ENCODE assay signal across 17 mouse cellular contexts in genomic region chr4:41659556-41659955, GRCm38 (mm10). TPM values are rescaled to one million over a fixed set of nuclear protein-coding genes. Genes with fewer than 3 reads are reported as not detected.
A peak's percentile ranks its signal among the peaks of the same experiment; 100 is the strongest.
DNase-seq lines count a peak whose midpoint lies in the region; ATAC-seq and TF ChIP-seq lines count a peak whose summit lies in the region.
"Had no signal": no experiment of that assay in that cellular context is flagged by ENCODE, and none has a peak within 500 bp of the region (broad histone marks: within the 10 kb centered on the region; RNA-seq: fewer than 3 reads in every experiment).

No protein-coding gene starts in this region.

- H3K9ac ChIP-seq in kidney, embryonic 14.5 days (ENCODE audit: low read depth, low read length) = no peak overlapping the region
- peak overlapping the region; percentile 47; the same call in 1 of the 2 replicates for H3K9ac ChIP-seq in neural tube, embryonic 13.5 days
- H3K9ac ChIP-seq in neural tube, embryonic 15.5 days (replicated peaks) = no peak overlapping the region

- H3K9me3 ChIP-seq in kidney, embryonic 14.5 days (ENCODE audit: control insufficient read depth, low read length) = no peaks in the 10 kb centered on the region
- no peaks in the 10 kb centered on the region for H3K9me3 ChIP-seq in neural tube, embryonic 13.5 days
- H3K9me3 ChIP-seq in neural tube, embryonic 15.5 days (replicated peaks) = no peaks in the 10 kb centered on the region
- H3K9me3 ChIP-seq: G1E had no signal

- 57% methylated on average over 13 of the region's 13 CpGs for WGBS in kidney, embryonic 14.5 days
- 50% methylated on average over 13 of the region's 13 CpGs for WGBS in neural tube, embryonic 13.5 days
- 45% methylated on average over 13 of the region's 13 CpGs for WGBS in neural tube, embryonic 15.5 days

- peak; percentile 59 for DNase-seq in embryo, embryonic 11 days
- no peak for DNase-seq in embryo, embryonic 10.5 days (ENCODE audit: low spot score)
- no peak for DNase-seq in kidney, adult 11 months
- no peak for DNase-seq in cerebellum, postnatal 36 days
- DNase-seq in layer of hippocampus, adult 2 months (ENCODE audit: low spot score in 2 of 2) = no peak
- DNase-seq: cerebellum, adult 9-11 months; gastrocnemius, postnatal 25 days; heart, postnatal 14 days; layer of hippocampus, adult 9-11 months; lung, adult 18-20 months had no signal

- 0 out of 2 replicates have a peak overlapping the region, but pooled peaks have one; percentile 52 for H3K27ac ChIP-seq in kidney, embryonic 14.5 days (ENCODE audit: low read depth, low read length)
- H3K27ac ChIP-seq in neural tube, embryonic 13.5 days (replicated peaks) = peak overlapping the region; percentile 6; the same call in 1 of the 2 replicates
- no peak overlapping the region for H3K27ac ChIP-seq in neural tube, embryonic 15.5 days (replicated peaks)
- no peak overlapping the region for H3K27ac ChIP-seq in layer of hippocampus, adult 2 months
- H3K27ac ChIP-seq: stomach, postnatal 0 days had no signal

- no peak overlapping the region for H3K4me3 ChIP-seq in kidney, embryonic 14.5 days (ENCODE audit: low read length)
- H3K4me3 ChIP-seq in neural tube, embryonic 13.5 days = no peak overlapping the region
- H3K4me3 ChIP-seq in neural tube, embryonic 15.5 days (replicated peaks) = no peak overlapping the region
- no peak overlapping the region for H3K4me3 ChIP-seq in layer of hippocampus, adult 2 months

- H3K4me2 ChIP-seq in kidney, embryonic 14.5 days (replicated peaks; ENCODE audit: low read depth, low read length) = no peak overlapping the region
- H3K4me2 ChIP-seq in neural tube, embryonic 13.5 days = no peak overlapping the region
- no peak overlapping the region for H3K4me2 ChIP-seq in neural tube, embryonic 15.5 days

- no peaks in the 10 kb centered on the region for H3K27me3 ChIP-seq in kidney, embryonic 14.5 days (ENCODE audit: control insufficient read depth, insufficient read depth, low read length)
- H3K27me3 ChIP-seq in neural tube, embryonic 13.5 days = no peaks in the 10 kb centered on the region
- no peaks in the 10 kb centered on the region for H3K27me3 ChIP-seq in neural tube, embryonic 15.5 days (replicated peaks)

- H3K4me1 ChIP-seq in kidney, embryonic 14.5 days (ENCODE audit: control insufficient read depth, insufficient read depth, low read length) = peaks cover 59% of the 10 kb centered on the region
- H3K4me1 ChIP-seq in neural tube, embryonic 13.5 days (replicated peaks) = peaks cover 64% of the 10 kb centered on the region
- H3K4me1 ChIP-seq in neural tube, embryonic 15.5 days = peaks cover 35% of the 10 kb centered on the region

- TF ChIP-seq CTCF in layer of hippocampus, adult 2 months (conservative IDR thresholded peaks at IDR 0.05) = no peak

- peaks cover 12% of the 10 kb centered on the region; the same call in 1 of the 2 replicates for H3K36me3 ChIP-seq in kidney, embryonic 14.5 days (ENCODE audit: control insufficient read depth, insufficient read depth, low read length)
- peaks cover 10% of the 10 kb centered on the region for H3K36me3 ChIP-seq in neural tube, embryonic 13.5 days
- H3K36me3 ChIP-seq in neural tube, embryonic 15.5 days = no peaks in the 10 kb centered on the region
- H3K36me3 ChIP-seq: G1E had no signal

- no peak for ATAC-seq in kidney, embryonic 14.5 days (ENCODE audit: low FRiP score, low TSS enrichment)
- no peak for ATAC-seq in neural tube, embryonic 13.5 days (ENCODE audit: low read depth)
- ATAC-seq in neural tube, embryonic 15.5 days (ENCODE audit: low FRiP score) = no peak
- ATAC-seq: CD4-positive, CD25-positive, alpha-beta regulatory T cell, adult 4 months; inflammation-experienced regulatory T-cells, adult 6 months had no signal

RNA-seq across cellular contexts. Expression of gene Enho, which starts 19.4 kb away (rescaled TPM):
- polyA plus RNA-seq in kidney, embryonic 14.5 days (2014; fragmentation: Nextera tagmentation; extraction: Ambion mirVana) = 23.2 and 23.5 TPM in 2 replicates
- 79.3 and 81.9 TPM in 2 replicates for polyA plus RNA-seq in neural tube, embryonic 13.5 days (2015; fragmentation: Nextera tagmentation; extraction: Ambion mirVana)
- 89.8 and 111 TPM in 2 replicates for polyA plus RNA-seq in neural tube, embryonic 15.5 days (2015; fragmentation: Nextera tagmentation; extraction: Ambion mirVana)
- total RNA-seq in layer of hippocampus, adult 2 months (2021) = 10 to 100 TPM; 59.7 to 62.0 TPM
- polyA plus RNA-seq: CD4-positive, CD25-positive, alpha-beta regulatory T cell, adult 4 months; G1E; inflammation-experienced regulatory T-cells, adult 6 months had no signal

RNA-seq across cellular contexts. Expression of gene Cntfr, which starts 37.3 kb away (rescaled TPM):
- 16.6 and 31.5 TPM in 2 replicates for polyA plus RNA-seq in kidney, embryonic 14.5 days (2014; fragmentation: Nextera tagmentation; extraction: Ambion mirVana)
- 28.9 and 29.7 TPM in 2 replicates for polyA plus RNA-seq in neural tube, embryonic 13.5 days (2015; fragmentation: Nextera tagmentation; extraction: Ambion mirVana)
- 23.1 and 27.2 TPM in 2 replicates for polyA plus RNA-seq in neural tube, embryonic 15.5 days (2015; fragmentation: Nextera tagmentation; extraction: Ambion mirVana)
- 10 to 100 TPM; 96.5 to 98.8 TPM for total RNA-seq in layer of hippocampus, adult 2 months (2021)
- polyA plus RNA-seq: CD4-positive, CD25-positive, alpha-beta regulatory T cell, adult 4 months; inflammation-experienced regulatory T-cells, adult 6 months had no signal

RNA-seq across cellular contexts. Expression of gene Il11ra1, which starts 40.2 kb away (rescaled TPM):
- 122 and 125 TPM in 2 replicates for polyA plus RNA-seq in kidney, embryonic 14.5 days (2014; fragmentation: Nextera tagmentation; extraction: Ambion mirVana)
- polyA plus RNA-seq in neural tube, embryonic 13.5 days (2015; fragmentation: Nextera tagmentation; extraction: Ambion mirVana) = 53.6 and 60.2 TPM in 2 replicates
- 52.6 and 56.6 TPM in 2 replicates for polyA plus RNA-seq in neural tube, embryonic 15.5 days (2015; fragmentation: Nextera tagmentation; extraction: Ambion mirVana)
- 10 to 100 TPM; 39.1 to 43.3 TPM for total RNA-seq in layer of hippocampus, adult 2 months (2021)

RNA-seq across cellular contexts. Expression of gene Rpp25l, which starts 53.8 kb away (rescaled TPM):
- polyA plus RNA-seq in kidney, embryonic 14.5 days (2014; fragmentation: Nextera tagmentation; extraction: Ambion mirVana) = 86.2 and 91.3 TPM in 2 replicates
- polyA plus RNA-seq in neural tube, embryonic 13.5 days (2015; fragmentation: Nextera tagmentation; extraction: Ambion mirVana) = 62.6 and 63.4 TPM in 2 replicates
- polyA plus RNA-seq in neural tube, embryonic 15.5 days (2015; fragmentation: Nextera tagmentation; extraction: Ambion mirVana) = 59.3 and 61.1 TPM in 2 replicates
- 10 to 100 TPM; 29.4 to 31.0 TPM for total RNA-seq in layer of hippocampus, adult 2 months (2021)

Comparison
In these comparisons a context has a peak if more than half of its experiments do, and no peak if none do; other contexts are left out.
1. H3K27ac ChIP-seq: peak in kidney, embryonic 14.5 days (single experiment) and neural tube, embryonic 13.5 days (single experiment); none in neural tube, embryonic 15.5 days (single experiment) and layer of hippocampus, adult 2 months (single experiment).